Mouse (Mus musculus) ZHBTc4 (cell line): ENCODE measurements around the gene Zfp667.
"Not testable (repeated sequence)": the region's sequence is repeated elsewhere in the genome, so short reads cannot be mapped to it uniquely, and the experiment has no call there.

Experiments used
- DNase-seq: peaks from one replicate; pipeline ENCODE4 v3.0.0-alpha.2; 2011; ENCODE audit warnings: low read depth, low spot score

Gene Zfp667

GRCm38 (mm10) chr7:6285842-6286705, at the start of gene Zfp667:
TSS of gene Zfp667 (plus strand) at chr7:6286579.
- DNase-seq = peak; percentile 99

- peak; percentile 85 for DNase-seq
These were observed 46.6 kb upstream of the Zfp667 start for GRCm38 (mm10) chr7:6239787-6240186.

GRCm38 (mm10) chr7:6240841-6241425, 45.4 kb upstream of the Zfp667 start:
- DNase-seq = peak; percentile 74

- DNase-seq = peak; percentile 58
These were observed 41.8 kb upstream of the Zfp667 start for GRCm38 (mm10) chr7:6244361-6245292.

GRCm38 (mm10) chr7:6252410-6252809, 34.0 kb upstream of the Zfp667 start, which contains the start of gene Epp13:
TSS of gene Epp13 (plus strand) at chr7:6252710.
- DNase-seq = no peak

- DNase-seq = no peak
These were observed 31.9 kb upstream of the Zfp667 start for GRCm38 (mm10) chr7:6254451-6254850.

- peak; percentile 61 for DNase-seq
These were observed 29.0 kb upstream of the Zfp667 start for GRCm38 (mm10) chr7:6257386-6257785.

GRCm38 (mm10) chr7:6258232-6259220, 27.9 kb upstream of the Zfp667 start:
- peak; percentile 99 for DNase-seq

- DNase-seq = peak; percentile 72
These were observed 26.4 kb upstream of the Zfp667 start for GRCm38 (mm10) chr7:6260004-6260403.

GRCm38 (mm10) chr7:6262120-6262519, 24.3 kb upstream of the Zfp667 start:
- peak; percentile 86 for DNase-seq

- no peak for DNase-seq
These were observed 23.4 kb upstream of the Zfp667 start for GRCm38 (mm10) chr7:6262984-6263383.

- DNase-seq = peak; percentile 89
These were observed 20.7 kb upstream of the Zfp667 start for GRCm38 (mm10) chr7:6265695-6266094.

GRCm38 (mm10) chr7:6277906-6278305, 8.5 kb upstream of the Zfp667 start:
- DNase-seq = no peak

- DNase-seq = peak; percentile 83
These were observed 3.6 kb upstream of the Zfp667 start for GRCm38 (mm10) chr7:6282749-6283148.

GRCm38 (mm10) chr7:6283451-6284075, 2.8 kb upstream of the Zfp667 start:
- peak; percentile 92 for DNase-seq

- DNase-seq = no peak
These were observed 1.9 kb upstream of the Zfp667 start for GRCm38 (mm10) chr7:6284442-6285012.

GRCm38 (mm10) chr7:6285366-6285765, 1.0 kb upstream of the Zfp667 start:
- no peak for DNase-seq

- peak; percentile 41 for DNase-seq
These were observed 647 bp downstream of the Zfp667 start for GRCm38 (mm10) chr7:6286921-6287531.

GRCm38 (mm10) chr7:6291121-6291520, 4.7 kb downstream of the Zfp667 start:
- not testable (repeated sequence) for DNase-seq
